Mouse (Mus musculus) embryonic facial prominence, embryonic 10.5 days (tissue): ENCODE data around the gene Ptpro. TPM values are rescaled to one million over a fixed set of nuclear protein-coding genes. Genes with fewer than 3 reads are reported as not detected.

Experiments used
- DNase-seq: peaks from one replicate; pipeline ENCODE4 v3.0.0-alpha.2; 2017; ENCODE audit warnings: low spot score
- H3K27ac ChIP-seq: fragments of 300-500 bp; sonication (generic); replicated peaks from 2 replicates; pipeline ENCODE4 v1.5.1; 2016; ENCODE audit warnings: mild to moderate bottlenecking
- H3K27me3 ChIP-seq: fragments of 300-500 bp; sonication (generic); replicated peaks from 2 replicates; pipeline ENCODE4 v1.6.1; 2016; ENCODE audit warnings: low read depth, mild to moderate bottlenecking; ENCODE audit not compliant: poor library complexity, severe bottlenecking
- H3K36me3 ChIP-seq: fragments of 300-500 bp; sonication (generic); replicated peaks from 2 replicates; pipeline ENCODE4 v1.6.1; 2016; ENCODE audit warnings: mild to moderate bottlenecking, moderate library complexity
- H3K4me1 ChIP-seq: fragments of 300-500 bp; sonication (generic); 2 replicates; pipeline ENCODE4 v1.6.1; 2016
- H3K4me3 ChIP-seq: fragments of 300-500 bp; sonication (generic); 2 replicates; pipeline ENCODE4 v1.5.1; 2016; ENCODE audit warnings: mild to moderate bottlenecking, moderate library complexity
- H3K9me3 ChIP-seq: fragments of 300-500 bp; sonication (generic); 2 replicates; pipeline ENCODE4 v1.6.1; 2016; ENCODE audit warnings: mild to moderate bottlenecking
- WGBS: fragments of 180-500 bp; shearing (Covaris S2); methylation state at CpG from one replicate; pipeline ENCODE4 v1.1.7; 2016; 5-methylcytosine and 5-hydroxymethylcytosine counted together
- polyA plus RNA-seq: library from polyadenylated mRNA; unstranded; fragments of >200 nt; fragmentation: Nextera tagmentation; extraction: Ambion mirVana; gene quantifications from 2 replicates; pipeline ENCODE4 v1.2.1, GENCODE M21; 2016

The Ptpro gene
- 2.3 and 2.4 TPM in 2 replicates for polyA plus RNA-seq

- Histone ChIP-seq H3K27me3 (peaks cover 45% of the 10 kb centered on the region), H3K9me3 (no peaks in the 10 kb centered on the region), H3K4me3 (peak within 1 kb of the TSS; percentile 66), H3K27ac (peak within 1 kb of the TSS; percentile 80), H3K36me3 (no peaks in the 10 kb centered on the region), H3K4me1 (peaks cover 12% of the 10 kb centered on the region)
- DNase-seq: peak; percentile 69
- under 1% methylated on average over 53 of the region's 53 CpGs for WGBS
These were observed at the start of gene Ptpro for GRCm38 (mm10) chr6:137252194-137252886. Gene Ptpro (plus strand): TSS chr6:137252319.

- Histone ChIP-seq H3K27me3 (no peaks in the 10 kb centered on the region), H3K9me3 (no peaks in the 10 kb centered on the region)
- no peak for DNase-seq
These were observed 49.5 kb upstream of the Ptpro start for GRCm38 (mm10) chr6:137202661-137203060.

DNA sequence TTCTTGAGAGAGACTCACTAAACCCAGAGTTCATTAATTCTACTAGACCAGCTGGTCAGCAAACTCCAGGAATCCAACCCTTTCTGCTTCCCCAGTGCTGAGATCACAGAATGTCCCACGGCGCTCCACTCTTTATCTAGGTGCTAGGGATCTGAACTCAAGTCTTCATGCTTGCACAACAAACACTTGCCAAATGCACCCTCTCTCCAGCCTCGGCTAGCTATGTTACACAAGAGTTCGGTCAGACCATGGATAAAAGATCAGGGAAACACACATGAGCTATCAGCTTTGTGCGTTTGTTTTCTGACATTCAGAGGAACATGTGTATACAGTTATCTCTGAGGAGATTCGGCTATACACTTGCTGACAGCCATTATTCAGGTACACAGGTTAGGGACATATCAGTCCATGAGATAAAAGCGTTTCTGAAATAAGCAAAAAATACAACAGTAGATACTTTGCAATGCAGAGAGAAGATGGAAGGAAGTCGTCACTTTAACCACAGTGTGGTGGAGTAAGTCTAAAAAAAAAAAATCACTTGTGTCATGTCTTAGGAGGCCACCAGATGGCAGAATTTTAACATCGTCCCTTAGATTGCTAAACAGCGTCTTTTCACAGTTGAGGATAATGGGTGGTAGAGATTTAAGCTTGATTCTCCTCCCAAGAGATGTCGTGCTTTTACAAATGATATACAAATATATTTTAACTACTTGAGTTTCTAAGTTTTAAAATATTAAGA, 46.3 kb upstream of the Ptpro start:
- DNase-seq: no peak

More at GRCm38 (mm10) chr6:137202661-137203060, 49.5 kb upstream of the Ptpro start:
- Histone ChIP-seq H3K27ac (no peak overlapping the region), H3K36me3 (no peaks in the 10 kb centered on the region), H3K4me1 (no peaks in the 10 kb centered on the region), H3K4me3 (no peak overlapping the region)
- 86% methylated on average over 4 of the region's 4 CpGs for WGBS

DNA sequence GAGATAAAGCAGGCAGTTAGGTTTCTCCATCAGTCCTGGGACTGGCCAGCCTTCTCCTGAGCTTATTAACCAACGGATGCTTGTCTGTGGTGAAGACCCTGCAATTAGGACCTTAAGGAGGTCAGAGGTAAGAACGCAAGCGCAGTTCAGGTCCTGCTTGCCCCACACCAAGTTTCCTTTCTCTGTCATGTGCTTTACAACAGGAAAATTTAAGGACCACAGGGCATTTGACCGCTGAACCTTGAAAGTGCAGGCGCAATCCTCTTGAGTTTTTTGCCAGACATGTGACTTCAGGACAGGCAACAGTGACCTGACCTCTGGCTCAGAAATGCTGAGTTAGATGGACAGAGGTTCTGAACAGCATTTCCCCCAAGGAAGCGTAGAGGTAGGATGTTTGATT, 45.0 kb upstream of the Ptpro start:
- Histone ChIP-seq H3K4me3 (no peak overlapping the region), H3K27ac (no peak overlapping the region), H3K4me1 (no peaks in the 10 kb centered on the region), H3K36me3 (no peaks in the 10 kb centered on the region), H3K9me3 (no peaks in the 10 kb centered on the region), H3K27me3 (no peaks in the 10 kb centered on the region)
- 87% methylated on average over 6 of the region's 6 CpGs for WGBS
- DNase-seq: peak; percentile 7

More for the DNA sequence above, 46.3 kb upstream of the Ptpro start:
- 66% methylated on average over 11 of the region's 11 CpGs for WGBS
- H3K36me3 ChIP-seq: no peaks in the 10 kb centered on the region
- H3K27me3 ChIP-seq: no peaks in the 10 kb centered on the region
- H3K4me1 ChIP-seq: no peaks in the 10 kb centered on the region
- no peak overlapping the region for H3K27ac ChIP-seq
- no peaks in the 10 kb centered on the region for H3K9me3 ChIP-seq
- no peak overlapping the region for H3K4me3 ChIP-seq

- Histone ChIP-seq H3K27ac (no peak overlapping the region), H3K36me3 (no peaks in the 10 kb centered on the region), H3K4me3 (no peak overlapping the region), H3K4me1 (no peaks in the 10 kb centered on the region), H3K9me3 (no peaks in the 10 kb centered on the region), H3K27me3 (no peaks in the 10 kb centered on the region)
- no peak for DNase-seq
- 88% methylated on average over 8 of the region's 8 CpGs for WGBS
These were observed 42.1 kb upstream of the Ptpro start for GRCm38 (mm10) chr6:137209992-137210391.

DNA sequence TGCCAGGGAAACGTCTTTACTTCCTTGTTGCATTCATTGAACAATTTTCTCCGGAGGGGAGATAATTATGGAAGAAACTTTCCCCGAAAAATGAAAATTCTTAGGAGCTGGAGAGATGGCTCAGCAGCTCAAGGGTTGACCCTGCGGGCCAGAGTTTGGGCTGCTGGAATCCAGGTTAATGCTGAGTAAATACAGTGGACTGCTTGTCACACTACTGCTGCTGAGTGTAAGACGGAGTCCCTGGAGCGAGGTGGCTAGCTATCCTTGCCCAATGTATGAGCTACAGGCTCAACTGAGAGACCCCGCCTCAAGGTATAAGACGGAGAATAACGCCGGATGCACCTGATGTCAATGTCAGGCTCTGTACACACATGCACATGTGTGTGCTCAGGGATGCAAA, 41.1 kb upstream of the Ptpro start:
- DNase-seq: no peak
- Histone ChIP-seq H3K9me3 (no peaks in the 10 kb centered on the region), H3K27me3 (no peaks in the 10 kb centered on the region), H3K4me3 (no peak overlapping the region), H3K4me1 (no peaks in the 10 kb centered on the region), H3K36me3 (no peaks in the 10 kb centered on the region), H3K27ac (no peak overlapping the region)
- WGBS: 90% methylated on average over 10 of the region's 10 CpGs

DNA sequence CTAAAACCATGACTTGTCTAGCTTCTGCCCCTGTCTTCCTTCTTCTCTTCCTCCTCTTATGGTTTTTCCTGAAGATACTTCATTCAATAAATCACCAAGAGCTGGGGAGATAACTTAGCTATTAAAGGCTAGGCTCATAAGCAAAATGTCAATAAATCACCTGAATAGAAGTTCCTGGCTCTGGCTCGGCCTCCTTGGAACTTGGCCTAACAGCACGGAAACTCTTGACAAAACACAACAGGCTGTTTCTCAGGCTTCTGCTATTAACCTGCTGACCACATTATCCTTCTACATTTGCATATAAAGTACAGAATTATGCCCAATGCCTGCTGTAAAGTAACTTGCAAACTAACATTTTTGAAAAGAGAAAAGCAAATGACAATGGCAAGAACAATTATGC, 40.7 kb upstream of the Ptpro start:
- Histone ChIP-seq H3K27me3 (no peaks in the 10 kb centered on the region), H3K9me3 (no peaks in the 10 kb centered on the region), H3K4me1 (no peaks in the 10 kb centered on the region), H3K4me3 (no peak overlapping the region), H3K27ac (no peak overlapping the region), H3K36me3 (no peaks in the 10 kb centered on the region)
- DNase-seq: no peak
- 89% methylated on average over 2 of the region's 2 CpGs for WGBS

- DNase-seq: no peak
- H3K36me3 ChIP-seq: no peaks in the 10 kb centered on the region
- WGBS: 81% methylated on average over 8 of the region's 8 CpGs
These were observed 34.2 kb upstream of the Ptpro start for GRCm38 (mm10) chr6:137217841-137218463.

DNA sequence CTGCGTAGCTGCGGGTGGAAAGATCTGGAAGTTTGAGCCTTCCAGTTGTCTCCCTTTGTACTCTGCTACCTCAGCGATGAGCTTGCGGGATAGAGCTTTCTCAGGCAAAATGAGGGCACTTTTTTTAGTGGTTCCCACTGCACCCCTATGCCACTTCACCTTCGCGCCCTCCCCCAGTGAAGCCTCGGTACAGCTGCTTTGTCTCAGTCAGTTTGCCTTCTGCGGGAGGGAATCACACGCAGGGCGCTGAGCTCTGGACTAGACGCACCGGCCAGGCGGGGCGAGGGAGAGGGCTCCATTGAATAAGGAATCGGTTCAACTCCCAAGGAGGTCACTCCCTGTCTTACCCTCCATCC, 746 bp downstream of the Ptpro start:
- no peak for DNase-seq
- H3K27ac ChIP-seq: peak overlapping the region; percentile 80

More at GRCm38 (mm10) chr6:137217841-137218463, 34.2 kb upstream of the Ptpro start:
- H3K4me3 ChIP-seq: no peak overlapping the region
- no peaks in the 10 kb centered on the region for H3K27me3 ChIP-seq
- H3K9me3 ChIP-seq: no peaks in the 10 kb centered on the region
- no peak overlapping the region for H3K27ac ChIP-seq
- H3K4me1 ChIP-seq: no peaks in the 10 kb centered on the region

DNA sequence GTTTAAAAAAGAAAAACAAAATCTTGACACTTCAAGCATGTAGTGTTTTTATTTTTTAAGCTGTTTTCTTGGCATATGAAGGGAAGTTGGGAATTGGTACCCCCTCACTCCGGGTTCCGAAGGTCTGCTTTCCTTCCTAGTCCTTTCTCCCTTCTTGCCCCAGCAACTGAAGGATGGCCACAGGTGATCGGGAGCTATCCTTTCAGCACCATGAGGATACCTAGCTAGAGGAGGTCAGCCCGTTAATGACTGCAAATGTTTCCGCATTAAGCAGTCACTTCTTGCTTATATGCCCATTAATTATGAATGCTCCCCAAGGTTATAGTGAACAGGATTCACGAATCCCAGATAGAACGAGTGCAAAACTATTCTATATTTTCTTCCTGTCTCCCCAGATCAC, 1.3 kb downstream of the Ptpro start:
- 10% methylated on average over 7 of the region's 7 CpGs for WGBS
- DNase-seq: peak; percentile 53

More for the DNA sequence above, 746 bp downstream of the Ptpro start:
- H3K27me3 ChIP-seq: peaks cover 45% of the 10 kb centered on the region
- H3K4me1 ChIP-seq: peaks cover 12% of the 10 kb centered on the region
- H3K4me3 ChIP-seq: peak overlapping the region; percentile 66
- WGBS: 1% methylated on average over 15 of the region's 15 CpGs
- no peaks in the 10 kb centered on the region for H3K9me3 ChIP-seq
- H3K36me3 ChIP-seq: no peaks in the 10 kb centered on the region

DNA sequence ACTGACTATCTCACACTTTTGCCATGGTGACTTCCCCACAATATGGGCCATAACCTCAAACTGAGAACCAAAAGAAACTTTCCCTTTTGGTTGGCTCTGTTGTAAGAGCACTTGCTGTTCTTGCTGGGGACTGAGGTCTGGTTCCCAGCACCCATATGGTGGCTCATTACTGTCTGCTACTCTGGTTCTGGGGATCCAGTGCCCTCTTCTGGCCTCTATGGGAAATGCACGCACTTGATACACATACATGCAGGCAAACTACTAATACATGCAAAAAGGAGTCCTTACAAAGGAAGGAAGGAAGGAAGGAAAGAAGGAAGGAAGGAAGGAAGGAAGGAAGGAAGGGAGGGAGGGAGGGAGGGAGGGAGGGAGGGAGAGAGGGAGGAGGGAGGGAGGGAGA, 8.9 kb downstream of the Ptpro start:
- peaks cover 3% of the 10 kb centered on the region; the same call in 1 of the 2 replicates for H3K9me3 ChIP-seq

More for the DNA sequence above, 1.3 kb downstream of the Ptpro start:
- Histone ChIP-seq H3K27me3 (peaks cover 45% of the 10 kb centered on the region), H3K4me1 (peaks cover 12% of the 10 kb centered on the region), H3K27ac (no peak overlapping the region), H3K9me3 (no peaks in the 10 kb centered on the region), H3K4me3 (peak overlapping the region; percentile 66), H3K36me3 (no peaks in the 10 kb centered on the region)

GRCm38 (mm10) chr6:137262087-137262486, 10.0 kb downstream of the Ptpro start:
- WGBS: 60% methylated on average over 3 of the region's 3 CpGs
- Histone ChIP-seq H3K36me3 (no peaks in the 10 kb centered on the region), H3K4me3 (no peak overlapping the region), H3K27me3 (no peaks in the 10 kb centered on the region), H3K4me1 (no peaks in the 10 kb centered on the region), H3K9me3 (peaks cover 3% of the 10 kb centered on the region; the same call in 1 of the 2 replicates), H3K27ac (no peak overlapping the region)
- DNase-seq: no peak

More for the DNA sequence above, 8.9 kb downstream of the Ptpro start:
- no peaks in the 10 kb centered on the region for H3K36me3 ChIP-seq
- no peak overlapping the region for H3K4me3 ChIP-seq
- H3K27ac ChIP-seq: no peak overlapping the region
- WGBS: 90% methylated on average over 1 of the region's 1 CpGs
- no peak for DNase-seq
- H3K27me3 ChIP-seq: no peaks in the 10 kb centered on the region
- no peaks in the 10 kb centered on the region for H3K4me1 ChIP-seq
